Mouse (Mus musculus): ENCODE data around the gene Hck. TPM values are rescaled to one million over a fixed set of nuclear protein-coding genes. Genes with fewer than 3 reads are reported as not detected.
A peak's percentile ranks its signal among the peaks of the same experiment; 100 is the strongest.

The Hck gene
- polyA plus RNA-seq, 1 experiment from 2014 or later, result 1.4 TPM

DNA sequence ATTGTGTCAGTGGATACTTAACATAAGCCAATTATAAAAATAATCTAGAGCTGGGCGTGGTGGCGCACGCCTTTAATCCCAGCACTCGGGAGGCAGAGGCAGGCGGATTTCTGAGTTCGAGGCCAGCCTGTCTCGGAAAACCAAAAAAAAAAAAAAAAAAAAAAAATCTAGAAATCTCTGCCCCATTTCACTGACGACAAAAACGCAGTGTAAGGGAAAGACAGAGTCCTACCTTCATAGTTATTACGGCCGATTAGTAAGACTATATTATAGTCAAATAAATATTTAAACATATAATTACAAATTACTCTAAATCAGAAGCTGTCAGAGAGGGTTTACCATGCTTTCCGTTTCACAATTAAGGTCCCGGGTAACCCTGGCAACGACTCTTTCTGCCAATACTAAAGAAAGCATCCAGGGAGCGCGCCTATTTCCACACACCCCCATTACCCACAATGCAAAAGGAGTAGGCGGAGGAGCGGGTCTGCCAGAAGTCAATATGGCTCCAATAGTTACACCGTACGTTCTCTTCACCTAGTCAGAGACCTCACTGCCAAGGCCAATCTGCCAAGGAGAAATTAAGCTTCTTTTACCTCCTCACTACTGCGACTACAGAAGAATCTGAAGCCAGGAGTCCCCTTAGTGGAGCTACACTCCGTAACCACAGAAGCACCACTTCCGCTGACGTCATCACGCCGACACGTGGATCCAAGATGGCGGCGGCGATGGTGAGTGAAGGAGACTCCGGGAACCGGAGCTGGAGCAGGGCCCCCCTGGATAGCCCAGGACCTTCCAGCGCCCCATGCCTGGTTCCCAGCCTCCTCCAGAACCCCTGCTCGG is 52.8 kb downstream of the Hck start, which contains the start of gene Tm9sf4:
Gene Tm9sf4 (plus strand): TSS at position 460 of the 840 bp plus-strand sequence.
- Histone ChIP-seq H3K9me3 (no peaks in the 10 kb centered on the region), H3K4me2 (replicated peaks) (peak within 1 kb of the TSS; percentile 83), H3K4me1 (peaks cover 12% of the 10 kb centered on the region), H3K27me3 (peaks cover 6% of the 10 kb centered on the region; the same call in 1 of the 2 replicates), H3K36me3 (no peaks in the 10 kb centered on the region), H3K27ac (replicated peaks) (peak within 1 kb of the TSS; percentile 98), H3K9ac (replicated peaks) (peak within 1 kb of the TSS; percentile 84), H3K4me3 (peak within 1 kb of the TSS; percentile 80)
- ATAC-seq (replicated peaks), result peak; percentile 95
- WGBS, result 9% methylated on average over 34 of the region's 34 CpGs

- H3K9ac ChIP-seq (replicated peaks), result peak overlapping the region; percentile 84
- peak overlapping the region; percentile 80 for H3K4me3 ChIP-seq
- H3K27me3 ChIP-seq, result peaks cover 6% of the 10 kb centered on the region; the same call in 1 of the 2 replicates
- ATAC-seq (replicated peaks), result peak; percentile 50
- H3K27ac ChIP-seq (replicated peaks), result peak overlapping the region; percentile 98
- no peaks in the 10 kb centered on the region for H3K9me3 ChIP-seq
- H3K4me2 ChIP-seq (replicated peaks), result peak overlapping the region; percentile 83
- H3K4me1 ChIP-seq, result peaks cover 12% of the 10 kb centered on the region
- 1% methylated on average over 16 of the region's 16 CpGs for WGBS
- no peaks in the 10 kb centered on the region for H3K36me3 ChIP-seq
Observed at GRCm38 (mm10) chr2:153161684-153162080, 53.4 kb downstream of the Hck start.

- no peak overlapping the region for H3K4me3 ChIP-seq
- no peak overlapping the region for H3K27ac ChIP-seq (replicated peaks)
- H3K27me3 ChIP-seq, result 0 out of 2 replicates have a peak, but pooled peaks cover 3% of the 10 kb centered on the region
- no peaks in the 10 kb centered on the region for H3K9me3 ChIP-seq
- H3K4me1 ChIP-seq, result peaks cover 17% of the 10 kb centered on the region
- no peak overlapping the region for H3K9ac ChIP-seq (replicated peaks)
- no peak for ATAC-seq (replicated peaks)
- H3K36me3 ChIP-seq, result no peaks in the 10 kb centered on the region
- WGBS, result 58% methylated on average over 6 of the region's 6 CpGs
- no peak overlapping the region for H3K4me2 ChIP-seq (replicated peaks)
Observed at GRCm38 (mm10) chr2:153167136-153167535, 58.9 kb downstream of the Hck start.

- Histone ChIP-seq H3K4me3 (no peak overlapping the region), H3K4me1 (peaks cover 9% of the 10 kb centered on the region), H3K9ac (replicated peaks) (no peak overlapping the region), H3K27ac (replicated peaks) (no peak overlapping the region), H3K36me3 (no peaks in the 10 kb centered on the region), H3K27me3 (0 out of 2 replicates have a peak, but pooled peaks cover 3% of the 10 kb centered on the region), H3K9me3 (no peaks in the 10 kb centered on the region), H3K4me2 (replicated peaks) (no peak overlapping the region)
- 12% methylated on average over 2 of the region's 2 CpGs for WGBS
- ATAC-seq (replicated peaks), result no peak
Observed at GRCm38 (mm10) chr2:153168134-153168820, 60.0 kb downstream of the Hck start.

GRCm38 (mm10) chr2:153170490-153171224 is 62.4 kb downstream of the Hck start:
- 0 out of 2 replicates have a peak, but pooled peaks cover 3% of the 10 kb centered on the region for H3K27me3 ChIP-seq
- no peaks in the 10 kb centered on the region for H3K36me3 ChIP-seq
- no peak overlapping the region for H3K9ac ChIP-seq (replicated peaks)
- H3K27ac ChIP-seq (replicated peaks), result no peak overlapping the region
- H3K4me3 ChIP-seq, result no peak overlapping the region
- H3K9me3 ChIP-seq, result no peaks in the 10 kb centered on the region
- H3K4me2 ChIP-seq (replicated peaks), result no peak overlapping the region
- WGBS, result 86% methylated on average over 9 of the region's 9 CpGs
- H3K4me1 ChIP-seq, result peaks cover 9% of the 10 kb centered on the region
- ATAC-seq (replicated peaks), result no peak

- 94% methylated on average over 5 of the region's 5 CpGs for WGBS
- Histone ChIP-seq H3K9me3 (no peaks in the 10 kb centered on the region), H3K27me3 (0 out of 2 replicates have a peak, but pooled peaks cover 3% of the 10 kb centered on the region), H3K4me2 (replicated peaks) (no peak overlapping the region), H3K4me1 (peaks cover 9% of the 10 kb centered on the region), H3K9ac (replicated peaks) (no peak overlapping the region), H3K4me3 (no peak overlapping the region), H3K27ac (replicated peaks) (no peak overlapping the region), H3K36me3 (no peaks in the 10 kb centered on the region)
- no peak for ATAC-seq (replicated peaks)
Observed at GRCm38 (mm10) chr2:153171966-153172365, 63.7 kb downstream of the Hck start.

DNA sequence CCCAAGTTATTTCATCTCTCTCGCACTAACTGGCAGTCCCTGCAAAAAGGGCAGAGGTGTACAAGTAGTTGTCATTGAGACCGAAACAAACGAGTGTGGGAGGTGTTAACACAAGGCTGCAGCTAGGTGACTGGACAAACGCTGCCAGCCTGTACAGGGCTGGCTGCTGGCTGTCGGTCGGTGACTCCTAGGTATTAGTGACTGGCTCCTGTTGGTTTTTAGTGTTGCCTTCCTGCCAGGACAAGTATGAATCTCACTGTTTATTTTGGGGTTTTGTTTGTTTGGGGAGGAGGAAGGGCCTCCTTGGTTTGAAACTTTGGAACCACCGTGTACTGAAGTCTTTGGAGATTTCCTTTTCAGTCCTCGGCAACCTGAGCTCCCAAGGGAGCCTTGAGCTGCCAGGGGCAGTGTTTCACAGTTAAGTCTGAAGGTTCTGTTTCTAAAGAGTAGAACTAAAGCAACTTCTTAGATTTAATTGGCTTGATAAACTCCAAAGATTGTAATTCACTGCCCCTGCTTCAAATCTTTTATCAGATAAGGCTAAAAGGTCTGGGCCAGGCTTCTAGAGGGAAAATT is 67.8 kb downstream of the Hck start:
- Histone ChIP-seq H3K4me2 (replicated peaks) (no peak overlapping the region), H3K9me3 (no peaks in the 10 kb centered on the region), H3K4me1 (no peaks in the 10 kb centered on the region), H3K27ac (replicated peaks) (no peak overlapping the region), H3K9ac (replicated peaks) (no peak overlapping the region), H3K27me3 (no peaks in the 10 kb centered on the region), H3K4me3 (no peak overlapping the region), H3K36me3 (peaks cover 13% of the 10 kb centered on the region; the same call in 1 of the 2 replicates)
- no peak for ATAC-seq (replicated peaks)
- WGBS, result 87% methylated on average over 8 of the region's 8 CpGs

- H3K27me3 ChIP-seq, result no peaks in the 10 kb centered on the region
- H3K4me3 ChIP-seq, result no peak overlapping the region
- H3K36me3 ChIP-seq, result peaks cover 20% of the 10 kb centered on the region
- no peak overlapping the region for H3K27ac ChIP-seq (replicated peaks)
- no peaks in the 10 kb centered on the region for H3K9me3 ChIP-seq
- ATAC-seq (replicated peaks), result no peak
- H3K9ac ChIP-seq (replicated peaks), result no peak overlapping the region
- WGBS, result 92% methylated on average over 3 of the region's 3 CpGs
- no peaks in the 10 kb centered on the region for H3K4me1 ChIP-seq
- H3K4me2 ChIP-seq (replicated peaks), result no peak overlapping the region
Observed at GRCm38 (mm10) chr2:153177188-153177587, 68.9 kb downstream of the Hck start.

- 86% methylated on average over 10 of the region's 10 CpGs for WGBS
- Histone ChIP-seq H3K9me3 (no peaks in the 10 kb centered on the region), H3K27ac (replicated peaks) (no peak overlapping the region), H3K4me2 (replicated peaks) (no peak overlapping the region), H3K36me3 (peaks cover 39% of the 10 kb centered on the region), H3K27me3 (no peaks in the 10 kb centered on the region), H3K9ac (replicated peaks) (no peak overlapping the region), H3K4me3 (no peak overlapping the region), H3K4me1 (no peaks in the 10 kb centered on the region)
- no peak for ATAC-seq (replicated peaks)
Observed at GRCm38 (mm10) chr2:153179126-153179860, 71.0 kb downstream of the Hck start.

GRCm38 (mm10) chr2:153179961-153180360 is 71.7 kb downstream of the Hck start:
- 92% methylated on average over 3 of the region's 3 CpGs for WGBS
- H3K9ac ChIP-seq (replicated peaks), result no peak overlapping the region
- no peaks in the 10 kb centered on the region for H3K9me3 ChIP-seq
- no peak overlapping the region for H3K27ac ChIP-seq (replicated peaks)
- H3K4me2 ChIP-seq (replicated peaks), result no peak overlapping the region
- no peaks in the 10 kb centered on the region for H3K27me3 ChIP-seq
- ATAC-seq (replicated peaks), result no peak
- no peaks in the 10 kb centered on the region for H3K4me1 ChIP-seq
- no peak overlapping the region for H3K4me3 ChIP-seq
- H3K36me3 ChIP-seq, result peaks cover 45% of the 10 kb centered on the region

DNA sequence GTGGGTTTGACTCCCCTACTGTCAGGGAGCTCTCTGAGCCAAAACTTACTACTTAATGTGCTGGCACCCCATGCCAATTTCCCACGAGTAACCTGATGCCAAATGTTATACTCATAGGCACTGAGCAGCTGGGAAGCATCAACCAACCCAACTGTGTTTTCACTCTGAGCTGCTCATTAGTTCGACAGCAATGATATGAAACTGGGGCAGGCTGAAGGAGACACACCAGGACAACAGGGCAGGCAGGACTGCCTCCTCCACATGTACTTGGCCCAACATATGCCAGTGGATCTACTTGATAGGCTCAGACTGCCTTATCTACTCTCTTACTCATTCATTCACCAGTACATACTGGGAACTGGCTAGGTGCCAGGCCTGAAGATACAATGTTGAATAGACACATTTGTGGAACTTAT is 77.9 kb downstream of the Hck start:
- Histone ChIP-seq H3K27me3 (no peaks in the 10 kb centered on the region), H3K4me1 (0 out of 2 replicates have a peak, but pooled peaks cover 10% of the 10 kb centered on the region), H3K27ac (replicated peaks) (no peak overlapping the region), H3K4me3 (no peak overlapping the region), H3K36me3 (peaks cover 74% of the 10 kb centered on the region), H3K4me2 (replicated peaks) (no peak overlapping the region), H3K9ac (replicated peaks) (no peak overlapping the region), H3K9me3 (no peaks in the 10 kb centered on the region)
- 49% methylated on average over 2 of the region's 2 CpGs for WGBS
- ATAC-seq (replicated peaks), result peak; percentile 76
